Mouse (Mus musculus) hindbrain, embryonic 16.5 days (tissue): ENCODE data around the gene Acbd7. TPM values are rescaled to one million over a fixed set of nuclear protein-coding genes. Genes with fewer than 3 reads are reported as not detected.

Source experiments
- ATAC-seq: fragments of 200-750 bp; cut with Nextera tagmentation; 2 replicates; pipeline ENCODE4 v1.8.0; 2017; ENCODE audit warnings: moderate TSS enrichment, moderate library complexity
- H3K27ac ChIP-seq: fragments of 300-500 bp; sonication (generic); 2 replicates; pipeline ENCODE4 v1.5.1; 2014; ENCODE audit warnings: low read depth, mild to moderate bottlenecking, control low read depth, low read length, moderate library complexity
- H3K27me3 ChIP-seq: fragments of 300-500 bp; sonication (generic); replicated peaks from 2 replicates; pipeline ENCODE4 v1.6.1; 2014; ENCODE audit warnings: low read length; ENCODE audit not compliant: control insufficient read depth, insufficient read depth
- H3K36me3 ChIP-seq: fragments of 300-500 bp; sonication (generic); 2 replicates; pipeline ENCODE4 v1.6.1; 2014; ENCODE audit warnings: mild to moderate bottlenecking, low read length, moderate library complexity, mixed read lengths; ENCODE audit not compliant: control insufficient read depth, insufficient read depth
- H3K4me1 ChIP-seq: fragments of 300-500 bp; sonication (generic); 2 replicates; pipeline ENCODE4 v1.6.1; 2014; ENCODE audit warnings: low read depth, low read length; ENCODE audit not compliant: control insufficient read depth, insufficient read depth
- H3K4me2 ChIP-seq: fragments of 300-500 bp; sonication (generic); 2 replicates; pipeline ENCODE4 v1.6.1; 2014; ENCODE audit warnings: mild to moderate bottlenecking, low read length, control low read depth, moderate library complexity
- H3K4me3 ChIP-seq: fragments of 300-500 bp; sonication (generic); 2 replicates; pipeline ENCODE4 v1.5.1; 2014; ENCODE audit warnings: mild to moderate bottlenecking, low read length, control low read depth, moderate library complexity
- H3K9ac ChIP-seq: fragments of 300-500 bp; sonication (generic); 2 replicates; pipeline ENCODE4 v1.6.1; 2014; ENCODE audit warnings: low read depth, mild to moderate bottlenecking, control low read depth, low read length, moderate library complexity
- H3K9me3 ChIP-seq: fragments of 300-500 bp; sonication (generic); 2 replicates; pipeline ENCODE4 v1.6.1; 2014; ENCODE audit warnings: mild to moderate bottlenecking, low read length, moderate library complexity; ENCODE audit not compliant: control insufficient read depth
- WGBS: fragments of 180-500 bp; shearing (Covaris S2); extraction: QIAGEN DNeasy Blood & Tissue Kit; methylation state at CpG from one replicate; pipeline ENCODE4 v1.1.7; 2014; 5-methylcytosine and 5-hydroxymethylcytosine counted together
- polyA plus RNA-seq: library from polyadenylated mRNA; unstranded; fragments of >200 nt; fragmentation: Nextera tagmentation; extraction: Ambion mirVana; gene quantifications from 2 replicates; pipeline ENCODE4 v1.2.1, GENCODE M21; 2015

Gene Acbd7
- polyA plus RNA-seq, 1 experiment from 2014 or later, result 4.6 TPM

DNA sequence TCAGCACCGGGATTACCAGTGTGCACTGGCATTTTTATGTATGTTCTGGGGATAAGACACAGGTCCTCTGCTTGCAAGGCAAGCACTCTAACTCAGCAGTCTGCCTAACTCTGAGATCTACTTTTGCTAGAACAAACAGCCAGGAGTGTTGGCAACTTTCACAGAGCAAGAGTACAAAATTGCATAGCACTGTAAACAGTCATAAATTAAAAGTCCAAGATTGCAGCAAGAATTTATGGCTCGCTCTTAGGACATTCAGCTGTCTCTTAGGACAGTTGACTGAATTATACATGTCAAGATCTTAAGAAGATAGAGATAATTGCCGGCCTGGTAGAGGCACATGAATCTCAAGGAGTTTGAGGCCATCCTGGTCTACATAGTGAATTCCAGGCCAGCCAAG is 20.3 kb downstream of the Acbd7 start:
- no peak for ATAC-seq
- no peaks in the 10 kb centered on the region for H3K4me1 ChIP-seq
- H3K9ac ChIP-seq, result no peak overlapping the region
- H3K27me3 ChIP-seq, result no peaks in the 10 kb centered on the region
- no peaks in the 10 kb centered on the region for H3K9me3 ChIP-seq
- no peaks in the 10 kb centered on the region for H3K36me3 ChIP-seq
- H3K4me2 ChIP-seq, result no peak overlapping the region
- 79% methylated on average over 3 of the region's 3 CpGs for WGBS
- no peak overlapping the region for H3K27ac ChIP-seq
- H3K4me3 ChIP-seq, result no peak overlapping the region

GRCm38 (mm10) chr2:3357887-3358286 is 21.9 kb downstream of the Acbd7 start:
- Histone ChIP-seq H3K36me3 (no peaks in the 10 kb centered on the region), H3K9ac (no peak overlapping the region), H3K4me1 (no peaks in the 10 kb centered on the region), H3K27ac (no peak overlapping the region), H3K4me2 (no peak overlapping the region), H3K9me3 (no peaks in the 10 kb centered on the region), H3K4me3 (no peak overlapping the region), H3K27me3 (no peaks in the 10 kb centered on the region)
- WGBS, result 87% methylated on average over 3 of the region's 3 CpGs
- ATAC-seq, result no peak

DNA sequence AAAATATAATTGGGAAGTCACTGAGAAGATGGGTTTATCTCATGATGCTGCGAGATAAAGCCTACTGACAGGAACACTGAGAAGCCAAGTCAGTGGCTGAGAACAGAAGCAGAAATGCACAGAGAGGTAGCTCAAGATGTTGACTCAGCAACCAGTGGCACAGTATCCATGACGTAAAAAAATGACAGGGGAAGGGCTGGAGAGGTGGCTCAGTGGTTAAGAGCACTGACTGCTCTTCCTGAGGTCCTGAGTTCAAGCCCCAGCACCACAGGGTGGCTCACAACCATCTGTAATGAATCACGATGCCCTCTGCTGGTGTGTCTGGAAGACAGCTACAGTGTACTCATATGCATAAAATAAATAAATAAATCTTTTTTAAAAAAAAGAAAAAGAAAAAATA is 25.1 kb downstream of the Acbd7 start:
- Histone ChIP-seq H3K9ac (no peak overlapping the region), H3K9me3 (no peaks in the 10 kb centered on the region), H3K36me3 (no peaks in the 10 kb centered on the region), H3K4me2 (no peak overlapping the region), H3K4me3 (no peak overlapping the region), H3K27me3 (no peaks in the 10 kb centered on the region), H3K4me1 (no peaks in the 10 kb centered on the region), H3K27ac (no peak overlapping the region)
- WGBS, result 81% methylated on average over 3 of the region's 3 CpGs
- ATAC-seq, result no peak

- no peak overlapping the region for H3K4me2 ChIP-seq
- H3K27ac ChIP-seq, result no peak overlapping the region
- H3K4me3 ChIP-seq, result no peak overlapping the region
- H3K36me3 ChIP-seq, result no peaks in the 10 kb centered on the region
- H3K9ac ChIP-seq, result no peak overlapping the region
- H3K27me3 ChIP-seq, result no peaks in the 10 kb centered on the region
- H3K9me3 ChIP-seq, result no peaks in the 10 kb centered on the region
- no peaks in the 10 kb centered on the region for H3K4me1 ChIP-seq
- 61% methylated on average over 4 of the region's 4 CpGs for WGBS
- no peak for ATAC-seq
Observed at GRCm38 (mm10) chr2:3365127-3365526, 29.2 kb downstream of the Acbd7 start.

GRCm38 (mm10) chr2:3387105-3387860 is 51.3 kb downstream of the Acbd7 start:
- H3K4me3 ChIP-seq, result no peak overlapping the region
- no peak overlapping the region for H3K27ac ChIP-seq
- H3K9ac ChIP-seq, result no peak overlapping the region
- H3K27me3 ChIP-seq, result no peaks in the 10 kb centered on the region
- no peaks in the 10 kb centered on the region for H3K4me1 ChIP-seq
- H3K9me3 ChIP-seq, result no peaks in the 10 kb centered on the region
- no peak for ATAC-seq
- WGBS, result 79% methylated on average over 6 of the region's 6 CpGs
- no peak overlapping the region for H3K4me2 ChIP-seq
- H3K36me3 ChIP-seq, result no peaks in the 10 kb centered on the region

Other genes with a start within 250 kb of the Acbd7 start
- 37.4 and 51.0 TPM in 2 replicates for gene Fam171a1, start 221.9 kb upstream of the Acbd7 start, polyA plus RNA-seq
- gene Nmt2, start 52.0 kb upstream of the Acbd7 start, polyA plus RNA-seq, result 108 and 112 TPM in 2 replicates
- 10.4 and 13.3 TPM in 2 replicates for gene Rpp38, start 3.5 kb upstream of the Acbd7 start, polyA plus RNA-seq
- gene Olah, start 61.0 kb downstream of the Acbd7 start, polyA plus RNA-seq, result 0.10 TPM in 2 replicates
- gene Meig1, start 86.5 kb downstream of the Acbd7 start, polyA plus RNA-seq, result 6.1 and 6.7 TPM in 2 replicates
- gene Dclre1c, start 88.0 kb downstream of the Acbd7 start, polyA plus RNA-seq, result 6.7 and 6.9 TPM in 2 replicates
- 7.0 and 8.5 TPM in 2 replicates for gene Suv39h2, start 138.9 kb downstream of the Acbd7 start, polyA plus RNA-seq
- gene Gm45902, start 176.6 kb downstream of the Acbd7 start, polyA plus RNA-seq, result 5.8 and 8.2 TPM in 2 replicates
- gene Hspa14, start 176.6 kb downstream of the Acbd7 start, polyA plus RNA-seq, result 64.7 and 66.7 TPM in 2 replicates
- 0.12 and 0.41 TPM in 2 replicates for gene Cdnf, start 176.9 kb downstream of the Acbd7 start, polyA plus RNA-seq
- 27.0 and 34.0 TPM in 2 replicates for gene Fam107b, start 234.3 kb downstream of the Acbd7 start, polyA plus RNA-seq